Mouse (Mus musculus): ENCODE measurements around the gene Sec11a.

DNA sequence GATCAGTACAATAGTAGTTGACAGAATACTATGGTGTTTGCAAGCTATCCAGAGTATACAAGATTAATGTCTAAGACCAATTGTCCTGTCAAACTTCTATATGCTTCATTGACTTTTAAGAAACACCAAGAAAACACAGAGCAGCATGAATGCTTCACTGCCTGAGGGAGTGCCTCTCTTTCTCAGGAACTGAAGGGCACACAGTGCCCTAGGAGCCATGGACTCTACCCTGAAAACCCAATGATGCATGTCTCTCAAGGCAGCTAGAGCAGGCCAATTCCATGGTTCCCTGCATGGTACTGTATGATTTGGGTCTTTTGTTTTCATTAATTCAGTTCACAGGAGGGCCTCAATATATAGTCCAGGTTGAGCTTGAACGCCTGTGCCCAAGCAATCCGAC is 6.7 kb upstream of the Sec11a start:
- TF ChIP-seq POLR2A (IDR thresholded peaks at IDR 0.05; ENCODE audit: borderline replicate concordance, extremely low read depth, low read depth, low read length) (no peak), CTCF (IDR thresholded peaks at IDR 0.05; ENCODE audit: insufficient read depth, low read length) (no peak)

Measured in lung, adult 2 months (tissue).